Mouse (Mus musculus) left cerebral cortex, adult 8-10 months (tissue): ENCODE data around the gene Hnrnpf. TPM values are rescaled to one million over a fixed set of nuclear protein-coding genes. Genes with fewer than 3 reads are reported as not detected.

ENCODE experiments used
- DNase-seq, 2 experiments: peaks; one replicate each; pipeline ENCODE4 v3.0.0; 2022; ENCODE audit warnings: low spot score in 2 of 2
- total RNA-seq, 4 experiments: library from RNA; stranded (reverse); gene quantifications; 2 replicates each; pipeline ENCODE4 v1.2.4; 2022

Hnrnpf gene
- total RNA-seq, 4 experiments from 2014 or later: 125 to 143 (median 139) TPM

- DNase-seq: no peak
These were observed 20.8 kb downstream of the Hnrnpf start for GRCm38 (mm10) chr6:117920659-117921640.

GRCm38 (mm10) chr6:117922041-117922440, 21.9 kb downstream of the Hnrnpf start:
- DNase-seq: no peak

DNA sequence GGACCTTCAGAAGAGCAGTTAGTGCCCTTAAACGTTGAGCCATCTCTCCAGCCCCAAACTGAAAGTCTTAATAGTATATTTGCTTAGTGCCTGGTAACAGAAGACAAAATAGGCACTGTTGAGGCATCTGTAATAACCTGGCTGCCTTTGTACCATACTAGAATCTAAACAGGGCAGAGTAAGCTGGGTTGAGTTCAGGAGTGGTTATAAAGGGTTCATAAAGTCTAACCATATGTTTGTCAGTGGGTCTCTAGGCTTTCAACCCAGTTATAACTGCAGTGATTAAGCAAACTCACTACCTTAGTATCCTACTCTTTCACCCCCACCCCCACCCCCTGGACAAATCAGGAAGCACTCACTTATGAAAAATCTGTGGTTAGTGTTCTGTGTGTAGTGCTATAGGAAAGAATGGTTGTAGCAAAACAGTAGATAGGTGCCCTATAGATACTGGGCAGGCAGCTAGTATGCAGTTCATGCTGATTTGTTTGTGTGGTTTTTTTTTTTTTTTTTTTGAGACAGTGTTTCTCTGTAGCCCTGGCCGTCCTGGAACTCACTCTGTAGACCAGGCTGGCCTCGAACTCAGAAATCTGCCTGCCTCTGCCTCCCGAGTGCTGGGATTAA, 26.9 kb downstream of the Hnrnpf start:
- no peak for DNase-seq

DNA sequence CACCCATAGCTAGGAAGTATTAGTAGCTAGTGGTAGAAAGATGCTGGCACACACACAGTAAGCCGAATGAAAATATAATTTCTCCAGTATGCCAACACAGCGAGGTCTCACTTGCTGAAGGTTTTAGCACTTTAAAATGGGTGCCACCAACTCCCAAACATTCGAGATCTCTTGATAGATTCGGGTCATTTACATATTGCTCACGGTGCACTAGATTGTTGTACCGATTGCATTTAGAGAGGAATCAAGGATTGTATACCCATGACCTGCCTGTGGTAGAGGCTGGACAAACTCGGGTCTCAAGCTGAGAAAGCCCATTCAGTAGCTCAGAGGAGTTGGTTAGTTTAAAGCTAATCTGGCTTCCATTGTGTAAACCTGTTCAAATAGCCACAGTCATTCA, 27.8 kb downstream of the Hnrnpf start:
- no peak for DNase-seq

- DNase-seq: no peak
These were observed 28.6 kb downstream of the Hnrnpf start for GRCm38 (mm10) chr6:117928746-117929145.

DNA sequence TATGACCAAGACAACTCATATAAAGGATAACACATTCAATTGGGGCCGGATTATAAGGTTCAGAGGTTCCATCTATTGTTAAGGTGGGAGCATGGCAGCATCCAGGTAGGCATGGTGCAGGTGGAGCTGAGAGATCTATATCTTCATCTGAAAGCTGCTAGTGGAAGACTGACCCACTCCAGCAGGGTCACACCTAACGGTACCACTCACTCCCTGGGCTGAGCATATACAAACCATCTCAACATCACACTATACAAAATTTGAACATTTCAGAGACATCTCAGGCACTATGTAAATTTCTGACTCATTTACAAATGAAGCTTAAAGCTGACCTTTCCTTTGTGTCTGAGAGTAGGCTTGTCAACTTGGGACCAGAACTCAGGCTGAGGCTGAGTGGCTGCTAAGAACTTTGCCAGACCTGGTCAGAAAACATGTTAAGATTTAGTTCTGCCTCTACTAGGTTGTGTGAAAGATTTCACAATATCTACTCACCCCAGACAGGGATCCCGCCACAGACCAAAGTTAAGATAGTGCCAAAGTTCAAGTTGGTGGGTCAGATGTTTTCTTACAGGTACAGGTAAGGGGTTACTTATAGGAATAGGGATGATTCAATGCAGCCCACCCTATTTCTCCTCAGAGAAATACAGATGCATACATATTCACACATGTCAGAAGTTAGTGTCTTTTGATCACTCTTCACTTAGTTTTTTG, 30.0 kb downstream of the Hnrnpf start:
- no peak for DNase-seq

- DNase-seq: no peak
These were observed 32.4 kb downstream of the Hnrnpf start for GRCm38 (mm10) chr6:117932325-117933051.

- DNase-seq: no peak
These were observed 34.2 kb downstream of the Hnrnpf start for GRCm38 (mm10) chr6:117934301-117934700.

- DNase-seq: no peak
These were observed 35.8 kb downstream of the Hnrnpf start for GRCm38 (mm10) chr6:117935681-117936612.

DNA sequence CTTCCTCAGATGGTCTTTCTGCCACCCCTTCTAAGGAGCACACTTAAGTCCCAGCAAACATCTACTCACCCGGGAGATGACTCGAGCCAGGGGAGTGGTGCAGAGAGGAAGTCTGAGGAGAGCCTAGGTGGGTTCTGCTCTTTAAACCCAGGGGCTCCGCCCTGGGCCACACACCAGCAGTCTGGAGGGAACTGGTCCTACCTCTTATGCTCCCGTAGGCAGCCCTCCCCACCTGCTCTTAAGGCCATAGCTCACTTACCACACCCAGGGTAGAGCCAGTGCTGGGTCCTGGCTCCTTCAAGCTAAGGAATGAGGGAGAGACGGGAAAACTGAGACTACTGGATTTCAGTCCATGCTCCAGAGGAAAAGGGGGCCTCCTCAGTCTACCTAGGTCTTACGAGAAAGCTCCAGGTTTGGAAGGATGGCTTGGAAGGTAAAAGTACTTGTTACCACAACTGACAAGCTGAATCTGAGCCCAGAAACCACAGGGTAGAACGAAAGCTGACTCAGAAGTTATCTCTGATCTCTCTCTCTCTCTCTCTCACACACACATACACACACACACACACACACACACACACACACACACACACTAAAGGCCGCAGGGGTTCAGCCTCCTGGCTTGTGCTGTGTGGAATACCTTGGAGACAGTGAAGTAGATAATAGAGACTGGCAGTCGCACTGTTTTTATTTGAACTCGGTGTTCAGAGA, 37.3 kb downstream of the Hnrnpf start, which contains the start of gene Fxyd4:
Gene Fxyd4 (minus strand): TSS at position 471 of the 711 bp plus-strand sequence.
- DNase-seq: no peak

GRCm38 (mm10) chr6:117938951-117939350, 38.8 kb downstream of the Hnrnpf start:
- peak in 1 of 2 experiments; percentile 54 for DNase-seq

GRCm38 (mm10) chr6:117942769-117943168, 42.6 kb downstream of the Hnrnpf start:
- no peak for DNase-seq

DNA sequence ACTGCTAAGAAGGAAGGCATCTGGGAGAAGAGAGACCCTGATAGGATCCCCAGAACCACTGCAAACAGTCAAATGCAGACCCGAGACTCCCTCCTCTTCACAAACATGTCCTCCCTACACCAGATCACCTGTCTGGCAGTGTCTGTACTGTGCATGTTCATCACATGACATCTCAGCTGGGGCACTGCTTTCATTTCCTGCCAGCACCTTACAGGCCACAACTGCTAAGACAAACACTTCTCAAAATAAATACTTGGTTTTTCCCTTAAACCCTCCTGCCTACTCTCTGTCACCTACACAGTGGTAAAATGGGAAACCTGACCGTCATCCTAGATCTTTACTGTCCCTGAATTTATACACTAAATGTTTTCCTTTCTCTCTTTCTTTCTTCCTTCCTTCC, 43.8 kb downstream of the Hnrnpf start:
- DNase-seq: no peak

DNA sequence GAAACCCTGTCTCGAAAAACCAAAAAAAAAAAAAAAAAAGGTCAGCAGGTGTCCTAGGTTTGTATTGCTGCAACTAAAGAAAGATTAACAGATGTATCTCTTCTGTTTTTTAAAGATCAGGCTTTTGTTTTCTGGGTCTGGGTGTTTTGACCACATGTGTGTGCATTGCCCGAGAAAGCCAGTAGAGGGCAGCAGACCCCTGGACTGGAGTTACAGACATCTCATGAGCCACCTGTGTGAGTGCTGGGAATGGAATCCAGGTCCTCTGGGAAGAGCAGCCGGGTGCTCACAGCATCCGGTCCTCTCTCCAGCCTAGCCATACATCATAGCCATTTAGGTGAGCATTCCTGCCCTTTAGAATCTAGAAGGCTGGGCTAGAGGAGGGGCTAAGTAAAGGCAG, 52.2 kb downstream of the Hnrnpf start:
- no peak for DNase-seq

DNA sequence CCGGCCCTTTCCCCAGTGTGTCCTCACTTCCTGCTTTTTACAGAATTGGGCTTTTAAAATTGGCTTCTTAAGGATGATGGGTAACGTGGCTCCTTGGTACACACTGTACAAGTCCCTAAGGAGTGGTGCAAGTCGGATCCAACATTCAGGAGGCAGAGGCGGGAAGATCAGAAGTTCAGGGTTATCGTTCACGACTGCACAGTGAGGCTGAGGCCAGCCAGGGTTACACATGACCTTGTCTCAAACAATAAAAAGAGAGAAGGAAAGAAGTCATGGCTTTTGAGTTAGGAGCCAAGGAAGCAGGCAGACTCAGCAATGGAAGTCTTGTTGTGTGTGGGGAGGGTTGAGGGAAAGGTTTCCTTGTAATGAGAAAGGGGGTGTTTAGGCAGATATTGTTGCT, 56.0 kb downstream of the Hnrnpf start:
- no peak for DNase-seq

DNA sequence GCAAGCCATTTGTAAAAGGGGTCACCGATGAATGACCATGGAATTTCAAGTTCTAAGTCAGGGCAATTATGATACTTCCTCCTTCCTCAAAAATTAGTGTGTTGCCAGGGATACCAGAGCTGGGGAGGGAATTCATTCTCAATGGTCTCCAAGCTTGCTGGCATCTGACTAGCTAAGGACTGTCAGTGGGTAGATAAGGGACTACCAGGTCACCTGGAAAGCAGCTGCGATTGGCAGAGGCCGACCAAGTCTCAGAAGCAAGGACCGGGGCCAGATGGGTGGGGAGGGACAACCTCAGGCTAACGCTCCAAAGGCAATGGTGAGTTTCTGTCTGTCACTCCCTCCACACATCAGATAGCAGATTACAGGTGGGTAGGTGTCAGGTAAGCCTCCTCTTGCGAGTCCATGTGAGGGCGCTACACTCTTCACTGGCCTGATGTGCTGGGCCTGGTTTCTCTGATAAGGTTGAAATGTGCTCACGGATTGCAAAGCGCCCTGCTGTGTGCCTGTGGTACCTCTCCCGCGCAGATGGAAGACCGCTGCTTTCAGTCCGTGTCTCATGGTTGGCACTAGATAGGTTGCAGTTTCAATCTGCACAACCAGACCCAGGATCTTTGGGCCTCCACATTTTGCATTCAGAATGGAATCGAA, 56.9 kb downstream of the Hnrnpf start:
- DNase-seq: no peak

DNA sequence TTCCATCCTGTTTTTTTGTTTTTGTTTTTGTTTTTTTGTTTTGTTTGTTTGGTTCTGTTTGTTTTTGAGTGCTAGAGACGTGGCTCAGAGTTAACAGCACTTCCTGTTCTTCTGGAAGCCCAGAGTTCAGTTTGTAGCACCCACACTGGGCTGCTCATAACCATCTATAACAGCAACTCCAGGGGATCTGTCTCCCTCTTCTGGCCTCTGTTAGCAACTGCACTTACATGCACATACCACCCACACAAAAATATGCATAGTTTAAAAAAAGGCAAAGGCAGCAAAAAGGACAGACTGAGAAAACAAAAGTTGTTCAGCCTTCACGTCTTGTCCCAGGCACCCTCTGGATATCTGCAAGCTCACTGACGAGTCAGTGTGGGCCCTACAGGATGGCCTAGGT, 63.1 kb downstream of the Hnrnpf start:
- DNase-seq: no peak

DNA sequence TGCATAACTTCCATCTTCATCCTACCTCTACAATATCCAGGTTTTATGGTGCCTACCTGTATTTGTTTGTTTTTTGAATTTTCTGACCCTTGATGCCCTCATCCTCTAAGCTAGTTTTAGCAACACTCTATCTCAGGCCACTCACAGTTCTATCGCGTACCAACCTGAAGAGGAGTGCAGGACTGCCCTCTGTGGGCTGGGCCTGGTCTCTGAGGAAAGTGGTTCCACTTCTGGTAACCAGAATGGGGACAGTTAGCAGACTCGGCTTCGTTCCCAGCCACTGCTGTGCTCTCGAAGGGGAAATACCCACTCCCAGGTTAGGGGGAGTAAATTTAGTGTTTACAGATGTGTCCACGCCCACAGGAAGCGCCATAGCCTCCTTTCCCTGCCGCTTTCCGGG, 66.6 kb downstream of the Hnrnpf start:
- DNase-seq: no peak
